Mouse (Mus musculus) skeletal muscle tissue, adult 2 months (tissue): ENCODE data around the gene Cntn3.
"Not testable (repeated sequence)": the region's sequence is repeated elsewhere in the genome, so short reads cannot be mapped to it uniquely, and the experiment has no call there.

Experiments used
- DNase-seq: peaks from one replicate; pipeline ENCODE4 v3.0.0-alpha.2; 2012; ENCODE audit warnings: low read depth, low spot score

Gene Cntn3

GRCm38 (mm10) chr6:102573001-102573400, at the start of gene Cntn3:
TSS of gene Cntn3 (minus strand) at chr6:102573101.
- DNase-seq = not testable (repeated sequence)

GRCm38 (mm10) chr6:102600773-102601172, 27.9 kb upstream of the Cntn3 start:
- DNase-seq = no peak

- no peak for DNase-seq
Observed at GRCm38 (mm10) chr6:102597756-102598155, 24.9 kb upstream of the Cntn3 start.

- no peak for DNase-seq
Observed at GRCm38 (mm10) chr6:102590151-102590550, 17.2 kb upstream of the Cntn3 start.

- no peak for DNase-seq
Observed at GRCm38 (mm10) chr6:102589311-102589710, 16.4 kb upstream of the Cntn3 start.

GRCm38 (mm10) chr6:102586056-102586455, 13.2 kb upstream of the Cntn3 start:
- DNase-seq = no peak

GRCm38 (mm10) chr6:102583578-102583977, 10.7 kb upstream of the Cntn3 start:
- no peak for DNase-seq

GRCm38 (mm10) chr6:102567496-102567895, 5.4 kb downstream of the Cntn3 start:
- DNase-seq = no peak

- DNase-seq = no peak
Observed at GRCm38 (mm10) chr6:102565228-102565627, 7.7 kb downstream of the Cntn3 start.

- DNase-seq = no peak
Observed at GRCm38 (mm10) chr6:102564011-102564731, 8.7 kb downstream of the Cntn3 start.

- no peak for DNase-seq
Observed at GRCm38 (mm10) chr6:102563431-102563830, 9.5 kb downstream of the Cntn3 start.

- no peak for DNase-seq
Observed at GRCm38 (mm10) chr6:102557521-102557920, 15.4 kb downstream of the Cntn3 start.

GRCm38 (mm10) chr6:102556497-102556896, 16.4 kb downstream of the Cntn3 start:
- DNase-seq = no peak

GRCm38 (mm10) chr6:102555814-102556437, 17.0 kb downstream of the Cntn3 start:
- DNase-seq = no peak

GRCm38 (mm10) chr6:102555067-102555657, 17.7 kb downstream of the Cntn3 start:
- DNase-seq = no peak

GRCm38 (mm10) chr6:102541633-102542412, 31.1 kb downstream of the Cntn3 start:
- DNase-seq = no peak

GRCm38 (mm10) chr6:102535599-102535998, 37.3 kb downstream of the Cntn3 start:
- DNase-seq = no peak

GRCm38 (mm10) chr6:102523037-102523436, 49.9 kb downstream of the Cntn3 start:
- no peak for DNase-seq

GRCm38 (mm10) chr6:102520977-102521376, 51.9 kb downstream of the Cntn3 start:
- DNase-seq = no peak

- no peak for DNase-seq
Observed at GRCm38 (mm10) chr6:102515231-102515630, 57.7 kb downstream of the Cntn3 start.

- no peak for DNase-seq
Observed at GRCm38 (mm10) chr6:102512085-102512484, 60.8 kb downstream of the Cntn3 start.

- no peak for DNase-seq
Observed at GRCm38 (mm10) chr6:102485509-102485908, 87.4 kb downstream of the Cntn3 start.
